Mouse (Mus musculus): Measurements from ENCODE around the gene Ect2. TPM values are rescaled to one million over a fixed set of nuclear protein-coding genes. Genes with fewer than 3 reads are reported as not detected.

Gene Ect2
- polyA plus RNA-seq, 1 experiment from 2014 or later: 99.1 TPM

DNA sequence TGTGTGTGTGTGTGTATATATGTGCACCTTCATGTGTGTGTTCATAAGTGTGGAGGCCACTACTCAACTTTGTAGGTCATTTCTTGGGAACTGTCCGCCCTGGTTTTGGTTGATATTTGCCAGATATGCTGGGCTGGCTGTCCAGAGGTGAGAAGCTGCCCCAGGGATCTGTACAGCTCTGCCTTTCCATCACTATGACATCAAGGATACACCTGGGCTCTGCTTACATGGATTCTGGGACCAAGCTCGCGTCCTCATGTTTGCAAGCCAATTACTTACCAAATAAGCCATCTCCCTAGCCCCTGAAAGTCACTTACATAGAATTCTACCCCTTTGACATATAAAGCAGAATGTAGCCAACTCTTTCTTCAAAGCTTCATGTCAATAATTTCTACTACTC, 98.2 kb downstream of the Ect2 start:
- Histone ChIP-seq H3K4me2 (no peak overlapping the region), H3K9me3 (no peaks in the 10 kb centered on the region; the same call in 1 of the 2 replicates), H3K36me3 (replicated peaks) (no peaks in the 10 kb centered on the region), H3K27ac (no peak overlapping the region), H3K4me3 (replicated peaks) (no peak overlapping the region), H3K4me1 (peaks cover 11% of the 10 kb centered on the region; the same call in 1 of the 2 replicates), H3K27me3 (no peaks in the 10 kb centered on the region), H3K9ac (no peak overlapping the region)
- WGBS: 91% methylated on average over 3 of the region's 3 CpGs
- ATAC-seq (ENCODE audit: low FRiP score): no peak

GRCm38 (mm10) chr3:27054766-27055165, 98.9 kb downstream of the Ect2 start:
- H3K9ac ChIP-seq: no peak overlapping the region
- H3K4me1 ChIP-seq: 0 out of 2 replicates have a peak, but pooled peaks cover 4% of the 10 kb centered on the region
- no peak overlapping the region for H3K4me2 ChIP-seq
- no peak overlapping the region for H3K27ac ChIP-seq
- no peaks in the 10 kb centered on the region; the same call in 1 of the 2 replicates for H3K9me3 ChIP-seq
- WGBS: 81% methylated on average over 2 of the region's 2 CpGs
- ATAC-seq (ENCODE audit: low FRiP score): no peak
- H3K36me3 ChIP-seq (replicated peaks): no peaks in the 10 kb centered on the region
- H3K4me3 ChIP-seq (replicated peaks): no peak overlapping the region
- H3K27me3 ChIP-seq: no peaks in the 10 kb centered on the region

Other genes with a start within 250 kb of the Ect2 start
- 4.1 and 4.4 TPM in 2 replicates for gene Nceh1, start 29.1 kb upstream of the Ect2 start, polyA plus RNA-seq (2016; fragmentation: Nextera tagmentation; extraction: Ambion mirVana)
- gene Tnfsf10, start 163.2 kb upstream of the Ect2 start, polyA plus RNA-seq (2016; fragmentation: Nextera tagmentation; extraction: Ambion mirVana): not detected in 2 replicates
- gene Ghsr, start 217.5 kb upstream of the Ect2 start, polyA plus RNA-seq (2016; fragmentation: Nextera tagmentation; extraction: Ambion mirVana): 0.04 TPM in 1 of 2 replicates, not detected in the other

All from forebrain, embryonic 12.5 days (tissue).